Mouse (Mus musculus) spleen, adult 2 months (tissue): ENCODE data around the gene Senp2.

Experiments used
- CTCF ChIP-seq: fragments of 200-500 bp; IDR thresholded peaks from 2 replicates; pipeline ENCODE4 v1.5.1; 2011; ENCODE audit warnings: mild to moderate bottlenecking, inconsistent platforms; ENCODE audit not compliant: insufficient read depth, insufficient read length, insufficient replicate concordance; ENCODE audit errors: extremely low read depth
- POLR2A ChIP-seq: fragments of 200-500 bp; IDR thresholded peaks from 2 replicates; pipeline ENCODE4 v1.6.1; 2011; ENCODE audit warnings: low read depth, low read length, inconsistent platforms

GRCm38 (mm10) chr16:21999941-22000690 lies 9.2 kb upstream of the Senp2 start:
- TF ChIP-seq POLR2A (no peak), CTCF (no peak)
